Mouse (Mus musculus): ENCODE measurements around the gene Prpf4b. TPM values are rescaled to one million over a fixed set of nuclear protein-coding genes. Genes with fewer than 3 reads are reported as not detected.
A peak's percentile ranks its signal among the peaks of the same experiment; 100 is the strongest.
"Not testable (repeated sequence)": the region's sequence is repeated elsewhere in the genome, so short reads cannot be mapped to it uniquely, and the experiment has no call there.

Prpf4b gene
- polyA plus RNA-seq, 1 experiment from 2014 or later: 39.4 TPM

DNA sequence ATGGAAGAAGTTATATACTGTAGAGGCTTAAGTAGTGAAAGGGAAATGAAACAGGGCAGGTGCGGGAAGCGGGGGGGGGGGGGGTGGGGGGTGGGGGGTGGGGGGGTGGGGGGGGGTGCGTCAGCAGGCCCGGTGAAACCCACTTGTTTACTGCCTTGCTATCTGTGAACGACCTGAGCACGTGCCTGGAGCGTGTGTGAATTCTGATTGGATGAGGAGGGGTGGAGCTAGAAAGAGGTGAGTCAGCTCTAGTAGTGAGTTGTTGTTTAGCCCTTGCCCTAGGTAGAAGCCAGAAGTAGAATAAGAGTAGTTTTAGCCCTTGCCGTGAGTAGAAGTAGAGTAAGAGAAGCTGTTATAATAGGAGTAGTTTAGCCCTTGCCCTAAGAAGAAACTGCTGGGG is 13.9 kb upstream of the Prpf4b start:
- not testable (repeated sequence) for ATAC-seq (replicated peaks; ENCODE audit: extremely low read depth, insufficient read depth, low FRiP score)

GRCm38 (mm10) chr13:34864420-34865169 is 10.5 kb upstream of the Prpf4b start:
- H3K4me2 ChIP-seq (ENCODE audit: low read depth, low read length): no peak overlapping the region
- no peaks in the 10 kb centered on the region for H3K9me3 ChIP-seq (replicated peaks; ENCODE audit: control insufficient read depth, low read length)
- no peak overlapping the region for H3K9ac ChIP-seq (ENCODE audit: low read length)
- ATAC-seq (replicated peaks; ENCODE audit: extremely low read depth, insufficient read depth, low FRiP score): no peak
- H3K27me3 ChIP-seq (ENCODE audit: control insufficient read depth, insufficient read depth, low read length): no peaks in the 10 kb centered on the region
- no peak overlapping the region for H3K27ac ChIP-seq (ENCODE audit: low read length)
- no peaks in the 10 kb centered on the region for H3K36me3 ChIP-seq (ENCODE audit: control insufficient read depth, insufficient read depth)
- H3K4me3 ChIP-seq (ENCODE audit: low read length): no peak overlapping the region
- 38% methylated on average over 7 of the region's 7 CpGs for WGBS
- H3K4me1 ChIP-seq (ENCODE audit: control insufficient read depth, insufficient read depth, low read length): no peaks in the 10 kb centered on the region

More for the DNA sequence above, 13.9 kb upstream of the Prpf4b start:
- not testable (repeated sequence) for H3K4me3 ChIP-seq (ENCODE audit: low read length); H3K9me3 ChIP-seq (replicated peaks; ENCODE audit: control insufficient read depth, low read length); H3K9ac ChIP-seq (ENCODE audit: low read length); H3K27ac ChIP-seq (ENCODE audit: low read length); H3K4me2 ChIP-seq (ENCODE audit: low read depth, low read length); H3K4me1 ChIP-seq (ENCODE audit: control insufficient read depth, insufficient read depth, low read length); H3K36me3 ChIP-seq (ENCODE audit: control insufficient read depth, insufficient read depth); H3K27me3 ChIP-seq (ENCODE audit: control insufficient read depth, insufficient read depth, low read length)
- WGBS: 33% methylated on average over 8 of the region's 8 CpGs

- peak overlapping the region; percentile 79 for H3K4me2 ChIP-seq (ENCODE audit: low read depth, low read length)
- H3K36me3 ChIP-seq (ENCODE audit: control insufficient read depth, insufficient read depth): no peaks in the 10 kb centered on the region
- WGBS: 4% methylated on average over 45 of the region's 45 CpGs
- peak overlapping the region; percentile 99 for H3K9ac ChIP-seq (ENCODE audit: low read length)
- peak overlapping the region; percentile 99 for H3K27ac ChIP-seq (ENCODE audit: low read length)
- H3K4me1 ChIP-seq (ENCODE audit: control insufficient read depth, insufficient read depth, low read length): peaks cover 12% of the 10 kb centered on the region
- ATAC-seq (replicated peaks; ENCODE audit: extremely low read depth, insufficient read depth, low FRiP score): peak; percentile 88
- peak overlapping the region; percentile 96 for H3K4me3 ChIP-seq (ENCODE audit: low read length)
- H3K27me3 ChIP-seq (ENCODE audit: control insufficient read depth, insufficient read depth, low read length): no peaks in the 10 kb centered on the region
- no peaks in the 10 kb centered on the region for H3K9me3 ChIP-seq (replicated peaks; ENCODE audit: control insufficient read depth, low read length)
Measured at GRCm38 (mm10) chr13:34873801-34874681, 1.1 kb upstream of the Prpf4b start.

- H3K9ac ChIP-seq (ENCODE audit: low read length): peak overlapping the region; percentile 99
- ATAC-seq (replicated peaks; ENCODE audit: extremely low read depth, insufficient read depth, low FRiP score): not testable (repeated sequence)
- 17% methylated on average over 13 of the region's 13 CpGs for WGBS
Measured at GRCm38 (mm10) chr13:34874736-34875135, 366 bp upstream of the Prpf4b start.

GRCm38 (mm10) chr13:34875741-34876445 is 791 bp downstream of the Prpf4b start:
- Histone ChIP-seq H3K4me2 (ENCODE audit: low read depth, low read length) (peak overlapping the region; percentile 93), H3K9ac (ENCODE audit: low read length) (peak overlapping the region; percentile 99), H3K9me3 (replicated peaks; ENCODE audit: control insufficient read depth, low read length) (no peaks in the 10 kb centered on the region), H3K27me3 (ENCODE audit: control insufficient read depth, insufficient read depth, low read length) (no peaks in the 10 kb centered on the region), H3K36me3 (ENCODE audit: control insufficient read depth, insufficient read depth) (no peaks in the 10 kb centered on the region), H3K27ac (ENCODE audit: low read length) (peak overlapping the region; percentile 99), H3K4me3 (ENCODE audit: low read length) (peak overlapping the region; percentile 96), H3K4me1 (ENCODE audit: control insufficient read depth, insufficient read depth, low read length) (peaks cover 13% of the 10 kb centered on the region)
- ATAC-seq (replicated peaks; ENCODE audit: extremely low read depth, insufficient read depth, low FRiP score): peak; percentile 50
- under 1% methylated on average over 50 of the region's 50 CpGs for WGBS

More at GRCm38 (mm10) chr13:34874736-34875135, 366 bp upstream of the Prpf4b start:
- H3K27ac ChIP-seq (ENCODE audit: low read length): peak overlapping the region; percentile 99
- not testable (repeated sequence) for H3K27me3 ChIP-seq (ENCODE audit: control insufficient read depth, insufficient read depth, low read length); H3K36me3 ChIP-seq (ENCODE audit: control insufficient read depth, insufficient read depth); H3K9me3 ChIP-seq (replicated peaks; ENCODE audit: control insufficient read depth, low read length)
- peak overlapping the region; percentile 79 for H3K4me2 ChIP-seq (ENCODE audit: low read depth, low read length)
- peaks cover 13% of the 10 kb centered on the region for H3K4me1 ChIP-seq (ENCODE audit: control insufficient read depth, insufficient read depth, low read length)
- H3K4me3 ChIP-seq (ENCODE audit: low read length): peak overlapping the region; percentile 96

DNA sequence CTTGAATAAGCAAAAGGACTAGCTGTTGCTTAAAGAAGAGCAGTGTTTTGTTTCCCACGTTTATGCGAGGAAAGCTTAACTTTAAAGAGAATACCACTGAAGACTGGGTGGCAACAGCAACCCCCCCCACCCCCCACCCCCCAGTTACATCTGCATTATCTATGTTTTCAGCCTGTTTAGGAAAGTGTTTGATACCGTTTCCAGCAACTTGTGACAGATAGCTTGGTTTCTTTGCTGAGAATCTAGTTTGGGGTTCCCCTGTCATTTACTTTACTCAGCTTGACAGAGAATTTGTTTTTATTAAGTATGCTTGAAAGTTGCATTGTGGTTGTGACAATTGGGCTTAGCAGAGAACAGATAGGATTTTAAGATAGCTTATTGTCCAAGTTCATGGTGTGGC is 1.4 kb downstream of the Prpf4b start:
- no peak for ATAC-seq (replicated peaks; ENCODE audit: extremely low read depth, insufficient read depth, low FRiP score)
- Histone ChIP-seq H3K4me3 (ENCODE audit: low read length) (peak overlapping the region; percentile 96), H3K4me2 (ENCODE audit: low read depth, low read length) (peak overlapping the region; percentile 93), H3K9me3 (replicated peaks; ENCODE audit: control insufficient read depth, low read length) (no peaks in the 10 kb centered on the region), H3K4me1 (ENCODE audit: control insufficient read depth, insufficient read depth, low read length) (peaks cover 13% of the 10 kb centered on the region), H3K27ac (ENCODE audit: low read length) (peak overlapping the region; percentile 99), H3K36me3 (ENCODE audit: control insufficient read depth, insufficient read depth) (no peaks in the 10 kb centered on the region), H3K9ac (ENCODE audit: low read length) (peak overlapping the region; percentile 99), H3K27me3 (ENCODE audit: control insufficient read depth, insufficient read depth, low read length) (no peaks in the 10 kb centered on the region)
- 1% methylated on average over 3 of the region's 3 CpGs for WGBS

DNA sequence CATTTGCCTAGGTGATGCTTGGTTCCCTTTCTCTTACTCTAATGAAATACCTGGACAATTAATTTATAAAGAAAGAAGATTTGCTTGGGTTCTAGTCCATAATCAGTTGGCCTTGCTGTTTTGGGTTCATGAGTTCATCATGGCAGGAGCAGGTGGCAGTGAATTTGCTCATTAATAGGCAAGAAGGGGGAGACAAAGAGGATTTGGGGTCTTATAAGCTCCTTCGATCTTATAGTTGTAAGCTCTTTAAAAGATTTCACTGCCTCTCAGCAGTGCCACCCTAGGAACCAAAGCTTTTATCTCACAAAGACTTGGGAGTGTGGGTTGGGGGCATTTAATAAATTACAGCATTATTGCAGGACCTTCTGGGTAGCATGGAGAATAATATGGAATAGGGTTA is 17.8 kb downstream of the Prpf4b start:
- peaks cover 54% of the 10 kb centered on the region for H3K36me3 ChIP-seq (ENCODE audit: control insufficient read depth, insufficient read depth)
- H3K4me1 ChIP-seq (ENCODE audit: control insufficient read depth, insufficient read depth, low read length): no peaks in the 10 kb centered on the region
- H3K4me3 ChIP-seq (ENCODE audit: low read length): no peak overlapping the region
- no peak overlapping the region for H3K4me2 ChIP-seq (ENCODE audit: low read depth, low read length)
- H3K9me3 ChIP-seq (replicated peaks; ENCODE audit: control insufficient read depth, low read length): no peaks in the 10 kb centered on the region
- no peaks in the 10 kb centered on the region for H3K27me3 ChIP-seq (ENCODE audit: control insufficient read depth, insufficient read depth, low read length)
- H3K9ac ChIP-seq (ENCODE audit: low read length): no peak overlapping the region
- H3K27ac ChIP-seq (ENCODE audit: low read length): no peak overlapping the region
- WGBS: 91% methylated on average over 1 of the region's 1 CpGs
- ATAC-seq (replicated peaks; ENCODE audit: extremely low read depth, insufficient read depth, low FRiP score): no peak

DNA sequence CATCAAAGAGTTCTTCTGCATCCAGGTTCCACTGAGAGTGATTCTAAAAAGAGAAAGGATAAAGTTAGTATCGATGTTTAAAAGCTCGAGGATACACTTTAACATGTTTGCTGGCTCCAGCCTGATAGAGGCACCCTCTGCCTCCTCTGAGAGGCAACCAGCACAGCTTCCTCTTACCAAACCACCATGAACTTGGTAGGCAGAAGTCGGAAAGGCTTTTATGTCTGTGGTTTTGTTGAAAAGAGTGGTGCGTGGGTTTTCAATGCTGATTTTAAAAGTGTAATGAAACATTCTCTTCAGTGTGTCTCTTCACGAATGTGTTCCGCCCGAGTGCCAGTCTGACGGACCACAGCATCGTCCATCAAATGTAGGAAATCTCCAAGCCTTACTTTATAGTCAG is 39.5 kb downstream of the Prpf4b start:
- no peak overlapping the region for H3K27ac ChIP-seq (ENCODE audit: low read length)
- peaks cover 4% of the 10 kb centered on the region; the same call in 1 of the 2 replicates for H3K4me1 ChIP-seq (ENCODE audit: control insufficient read depth, insufficient read depth, low read length)
- H3K9me3 ChIP-seq (replicated peaks; ENCODE audit: control insufficient read depth, low read length): no peaks in the 10 kb centered on the region
- H3K9ac ChIP-seq (ENCODE audit: low read length): no peak overlapping the region
- H3K4me2 ChIP-seq (ENCODE audit: low read depth, low read length): no peak overlapping the region
- WGBS: 73% methylated on average over 9 of the region's 9 CpGs
- H3K4me3 ChIP-seq (ENCODE audit: low read length): no peak overlapping the region
- H3K36me3 ChIP-seq (ENCODE audit: control insufficient read depth, insufficient read depth): no peaks in the 10 kb centered on the region
- H3K27me3 ChIP-seq (ENCODE audit: control insufficient read depth, insufficient read depth, low read length): peaks cover 2% of the 10 kb centered on the region; the same call in 1 of the 2 replicates
- ATAC-seq (replicated peaks; ENCODE audit: extremely low read depth, insufficient read depth, low FRiP score): no peak

Data from heart, embryonic 16.5 days (tissue).